Mouse (Mus musculus): Measurements from ENCODE around the gene Nfia. TPM values are rescaled to one million over a fixed set of nuclear protein-coding genes. Genes with fewer than 3 reads are reported as not detected.

The Nfia gene
- polyA plus RNA-seq, 1 experiment: 41.2 TPM

DNA sequence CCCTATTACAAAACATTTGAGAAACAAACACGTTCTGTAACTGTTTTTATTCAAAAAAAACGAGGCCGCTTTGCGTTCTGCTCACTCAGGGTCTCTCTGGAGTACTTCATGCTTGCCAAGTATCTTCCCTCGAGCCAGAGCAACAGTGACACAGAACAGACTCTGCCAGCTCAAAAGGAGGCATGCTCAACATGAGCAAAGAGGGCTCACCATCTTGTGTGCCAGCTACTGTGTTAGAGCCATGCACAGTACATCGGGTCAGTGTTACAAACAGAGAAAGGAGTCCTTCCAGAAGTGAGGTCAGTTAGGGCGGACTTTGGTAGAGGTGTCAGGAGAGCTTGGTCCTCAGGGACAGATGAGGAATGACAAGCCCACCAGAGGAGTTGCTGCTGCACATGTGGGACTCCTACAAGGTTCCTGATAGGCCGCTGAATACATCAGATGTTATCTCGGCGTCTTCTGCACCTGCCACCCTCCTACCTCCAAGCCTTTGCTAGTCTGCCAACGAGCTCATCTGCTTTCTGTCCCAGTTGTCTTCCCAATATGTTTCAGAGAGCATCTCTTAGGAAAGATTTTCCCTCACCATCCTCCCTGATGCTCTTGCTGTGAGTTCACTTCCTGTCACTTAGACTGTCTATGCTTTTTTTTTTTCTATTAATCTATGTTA is 224.8 kb downstream of the Nfia start:
- Histone ChIP-seq H3K4me1 (ENCODE audit: control insufficient read depth, insufficient read depth, low read length) (peaks cover 11% of the 10 kb centered on the region), H3K27ac (ENCODE audit: insufficient read depth, low read length) (peak overlapping the region; percentile 29; the same call in 1 of the 2 replicates), H3K4me3 (replicated peaks; ENCODE audit: insufficient read depth, low read depth, low read length) (no peak overlapping the region), H3K27me3 (ENCODE audit: control insufficient read depth, insufficient read depth, low read length) (no peaks in the 10 kb centered on the region)
- TF ChIP-seq POLR2A (IDR thresholded peaks at IDR 0.05; ENCODE audit: borderline replicate concordance, insufficient read depth, low read length): no peak
- no peak for TF ChIP-seq CTCF (IDR thresholded peaks at IDR 0.05; ENCODE audit: borderline replicate concordance, insufficient read depth, low read depth, low read length)
- peak in 1 of 2 experiments; percentile 52 for DNase-seq
- WGBS: 19% methylated on average over 11 of the region's 11 CpGs

GRCm38 (mm10) chr4:98002206-98002605 is 229.7 kb downstream of the Nfia start:
- Histone ChIP-seq H3K4me1 (ENCODE audit: control insufficient read depth, insufficient read depth, low read length) (peaks cover 10% of the 10 kb centered on the region), H3K27me3 (ENCODE audit: control insufficient read depth, insufficient read depth, low read length) (no peaks in the 10 kb centered on the region), H3K27ac (ENCODE audit: insufficient read depth, low read length) (no peak overlapping the region), H3K4me3 (replicated peaks; ENCODE audit: insufficient read depth, low read depth, low read length) (no peak overlapping the region)
- TF ChIP-seq CTCF (IDR thresholded peaks at IDR 0.05; ENCODE audit: borderline replicate concordance, insufficient read depth, low read depth, low read length) (no peak), POLR2A (IDR thresholded peaks at IDR 0.05; ENCODE audit: borderline replicate concordance, insufficient read depth, low read length) (no peak)
- 43% methylated on average over 5 of the region's 5 CpGs for WGBS
- DNase-seq: no peak

DNA sequence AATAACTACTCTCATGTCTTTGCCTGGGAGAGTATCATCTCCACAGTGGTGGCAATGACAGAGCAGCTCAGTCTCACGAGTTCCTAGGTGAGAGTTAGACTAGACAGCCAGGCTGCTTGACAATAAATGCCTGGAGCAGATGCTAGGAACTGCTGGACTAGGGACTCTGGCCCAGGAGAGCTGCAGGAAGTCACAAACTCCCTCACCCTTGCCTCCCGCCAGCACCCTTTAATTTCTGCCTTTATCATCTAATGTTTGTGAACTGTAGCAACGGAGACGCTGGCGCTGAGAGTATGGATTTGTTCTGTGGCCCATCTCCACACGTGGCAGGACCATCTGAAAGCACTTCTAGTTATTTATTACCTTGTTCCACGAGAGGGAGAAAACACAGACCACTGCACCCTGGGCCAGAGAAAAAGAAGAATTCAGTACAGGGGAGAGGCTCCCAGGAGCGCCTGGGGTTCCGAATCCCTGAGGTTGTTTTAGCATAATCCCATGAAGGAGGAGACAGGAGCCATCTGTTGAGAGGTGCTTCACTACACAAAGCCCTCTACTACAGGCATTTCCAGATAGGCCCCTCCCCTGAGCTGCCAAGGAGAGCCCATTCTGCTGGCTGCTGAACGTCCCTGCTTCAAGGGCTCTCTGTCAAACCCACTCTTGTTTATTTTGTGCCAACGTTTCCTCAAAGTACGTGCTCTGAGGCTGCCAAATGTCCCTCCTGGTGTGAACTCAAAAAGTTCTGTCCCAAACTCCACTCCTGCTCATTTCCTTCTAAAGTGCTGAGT is 231.0 kb downstream of the Nfia start:
- Histone ChIP-seq H3K4me1 (ENCODE audit: control insufficient read depth, insufficient read depth, low read length) (peaks cover 3% of the 10 kb centered on the region), H3K27me3 (ENCODE audit: control insufficient read depth, insufficient read depth, low read length) (no peaks in the 10 kb centered on the region), H3K4me3 (replicated peaks; ENCODE audit: insufficient read depth, low read depth, low read length) (no peak overlapping the region), H3K27ac (ENCODE audit: insufficient read depth, low read length) (peak overlapping the region; percentile 7; the same call in 1 of the 2 replicates)
- TF ChIP-seq POLR2A (IDR thresholded peaks at IDR 0.05; ENCODE audit: borderline replicate concordance, insufficient read depth, low read length): no peak
- TF ChIP-seq CTCF (IDR thresholded peaks at IDR 0.05; ENCODE audit: borderline replicate concordance, insufficient read depth, low read depth, low read length): no peak
- DNase-seq: no peak
- 55% methylated on average over 12 of the region's 12 CpGs for WGBS

DNA sequence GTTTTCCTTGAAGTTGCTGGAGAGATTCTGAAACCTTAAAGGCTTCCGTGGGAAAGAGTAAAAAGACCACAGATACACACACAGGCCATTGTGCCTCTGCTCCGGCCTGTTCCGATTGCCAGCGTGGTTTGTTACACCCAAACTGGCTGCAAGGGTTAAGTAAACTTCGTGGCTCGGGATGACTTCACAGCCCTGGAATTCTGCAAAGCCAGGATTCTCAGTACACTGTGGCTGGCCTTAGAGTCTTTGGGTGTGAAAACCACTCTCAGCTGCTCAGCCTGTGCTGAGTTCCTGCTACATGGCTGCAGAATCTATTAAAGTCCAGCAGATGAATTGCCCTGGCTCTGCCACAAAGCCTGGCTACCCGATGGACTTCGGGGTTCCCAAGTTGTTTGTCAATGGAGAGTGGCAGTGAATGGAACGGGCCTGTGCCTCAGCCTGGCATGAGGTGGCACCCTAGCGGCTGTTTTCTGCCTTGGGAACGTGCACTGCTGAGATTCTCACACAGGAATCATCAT is 231.6 kb downstream of the Nfia start:
- peak; percentile 39 to 55 for DNase-seq
- H3K27me3 ChIP-seq (ENCODE audit: control insufficient read depth, insufficient read depth, low read length): no peaks in the 10 kb centered on the region
- H3K4me1 ChIP-seq (ENCODE audit: control insufficient read depth, insufficient read depth, low read length): peaks cover 6% of the 10 kb centered on the region
- peak overlapping the region; percentile 7; the same call in 1 of the 2 replicates for H3K27ac ChIP-seq (ENCODE audit: insufficient read depth, low read length)
- H3K4me3 ChIP-seq (replicated peaks; ENCODE audit: insufficient read depth, low read depth, low read length): no peak overlapping the region
- 40% methylated on average over 11 of the region's 11 CpGs for WGBS
- TF ChIP-seq CTCF (IDR thresholded peaks at IDR 0.05; ENCODE audit: borderline replicate concordance, insufficient read depth, low read depth, low read length): peak; percentile 39; the same call in 1 of the 2 replicates
- TF ChIP-seq POLR2A (IDR thresholded peaks at IDR 0.05; ENCODE audit: borderline replicate concordance, insufficient read depth, low read length): no peak

GRCm38 (mm10) chr4:98004986-98005385 is 232.5 kb downstream of the Nfia start:
- Histone ChIP-seq H3K27me3 (ENCODE audit: control insufficient read depth, insufficient read depth, low read length) (no peaks in the 10 kb centered on the region), H3K4me1 (ENCODE audit: control insufficient read depth, insufficient read depth, low read length) (peaks cover 6% of the 10 kb centered on the region), H3K27ac (ENCODE audit: insufficient read depth, low read length) (no peak overlapping the region), H3K4me3 (replicated peaks; ENCODE audit: insufficient read depth, low read depth, low read length) (no peak overlapping the region)
- WGBS: 88% methylated on average over 6 of the region's 6 CpGs
- no peak for TF ChIP-seq CTCF (IDR thresholded peaks at IDR 0.05; ENCODE audit: borderline replicate concordance, insufficient read depth, low read depth, low read length)
- TF ChIP-seq POLR2A (IDR thresholded peaks at IDR 0.05; ENCODE audit: borderline replicate concordance, insufficient read depth, low read length): no peak
- no peak for DNase-seq

DNA sequence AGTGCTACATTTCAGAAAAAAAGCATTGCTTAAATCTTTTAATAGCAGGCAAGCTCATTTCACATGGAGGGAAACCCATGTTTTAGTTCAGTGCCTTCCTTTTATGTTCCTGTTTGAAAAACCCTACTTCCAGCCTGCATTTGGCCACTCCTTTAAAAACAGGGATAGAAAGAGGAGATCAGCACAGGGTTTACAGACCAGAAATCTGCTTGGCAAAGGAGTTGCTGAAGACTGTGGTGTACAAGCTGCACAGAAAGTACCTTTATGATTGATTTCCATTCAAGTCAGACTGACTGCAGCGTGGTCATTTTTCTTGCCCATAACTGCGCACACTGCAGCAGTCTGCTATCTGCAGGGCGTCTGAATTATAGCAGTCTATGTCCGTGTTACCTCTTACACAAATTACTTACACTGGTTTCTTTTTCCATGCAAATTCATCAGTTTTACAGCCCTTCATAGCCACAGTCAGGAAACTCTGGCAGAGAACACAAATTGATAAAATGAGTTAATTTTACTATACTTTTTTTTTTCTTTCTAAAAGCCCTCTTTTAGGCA is 236.4 kb downstream of the Nfia start:
- H3K4me1 ChIP-seq (ENCODE audit: control insufficient read depth, insufficient read depth, low read length): peaks cover 11% of the 10 kb centered on the region
- no peaks in the 10 kb centered on the region for H3K27me3 ChIP-seq (ENCODE audit: control insufficient read depth, insufficient read depth, low read length)
- H3K27ac ChIP-seq (ENCODE audit: insufficient read depth, low read length): no peak overlapping the region
- no peak for TF ChIP-seq CTCF (IDR thresholded peaks at IDR 0.05; ENCODE audit: borderline replicate concordance, insufficient read depth, low read depth, low read length)
- TF ChIP-seq POLR2A (IDR thresholded peaks at IDR 0.05; ENCODE audit: borderline replicate concordance, insufficient read depth, low read length): no peak
- WGBS: 29% methylated on average over 4 of the region's 4 CpGs
- DNase-seq: no peak
- H3K4me3 ChIP-seq (replicated peaks; ENCODE audit: insufficient read depth, low read depth, low read length): no peak overlapping the region

DNA sequence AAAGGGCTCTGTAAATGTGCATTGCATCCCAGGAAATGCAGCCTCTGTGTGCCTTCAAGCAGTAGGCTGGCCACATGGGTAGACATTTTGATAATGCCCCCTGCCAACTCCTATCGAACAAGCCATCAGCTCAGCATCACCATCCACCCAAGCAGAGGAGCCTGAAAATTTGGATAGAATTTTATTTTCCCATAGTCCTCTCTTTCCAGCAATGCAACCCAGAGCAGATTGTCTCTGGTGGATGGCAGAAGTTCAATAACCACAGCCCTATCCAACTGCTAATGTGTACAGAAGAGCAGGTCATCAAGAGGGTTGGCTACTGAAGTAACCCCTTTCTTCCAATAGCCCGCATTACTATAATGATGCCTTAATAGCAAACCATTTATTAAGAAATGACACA is 237.4 kb downstream of the Nfia start:
- Histone ChIP-seq H3K4me3 (replicated peaks; ENCODE audit: insufficient read depth, low read depth, low read length) (no peak overlapping the region), H3K27me3 (ENCODE audit: control insufficient read depth, insufficient read depth, low read length) (no peaks in the 10 kb centered on the region), H3K4me1 (ENCODE audit: control insufficient read depth, insufficient read depth, low read length) (peaks cover 11% of the 10 kb centered on the region), H3K27ac (ENCODE audit: insufficient read depth, low read length) (no peak overlapping the region)
- DNase-seq: peak in 1 of 2 experiments; percentile 45
- TF ChIP-seq POLR2A (IDR thresholded peaks at IDR 0.05; ENCODE audit: borderline replicate concordance, insufficient read depth, low read length): no peak
- no peak for TF ChIP-seq CTCF (IDR thresholded peaks at IDR 0.05; ENCODE audit: borderline replicate concordance, insufficient read depth, low read depth, low read length)
- WGBS: 40% methylated on average over 2 of the region's 2 CpGs
